Mouse (Mus musculus) hematopoietic stem cell, adult 5-6 weeks (primary cell): ENCODE data around the gene Olfr1022. TPM values are rescaled to one million over a fixed set of nuclear protein-coding genes. Genes with fewer than 3 reads are reported as not detected.

Source experiments
- ATAC-seq, 2 experiments: fragments of 125-278 bp in 1 of 2; replicated peaks in 1 of 2; 2 replicates each; pipeline ENCODE4 v1.8.0; 2016 to 2017; ENCODE audit warnings: inconsistent platforms in 2 of 2, mild to moderate bottlenecking in 2 of 2, moderate number of reproducible peaks in 2 of 2, low read depth in 1 of 2, moderate TSS enrichment in 1 of 2; ENCODE audit not compliant: low FRiP score in 2 of 2, poor library complexity in 2 of 2, severe bottlenecking in 2 of 2, insufficient read depth in 1 of 2, low TSS enrichment in 1 of 2
- total RNA-seq: library from RNA; stranded (forward); fragments of 172-1452, 232-1000 nt; gene quantifications from 2 replicates; pipeline ENCODE4 v1.2.3, GENCODE M21; 2017

Olfr1022 gene
- not detected in 2 replicates for total RNA-seq

DNA sequence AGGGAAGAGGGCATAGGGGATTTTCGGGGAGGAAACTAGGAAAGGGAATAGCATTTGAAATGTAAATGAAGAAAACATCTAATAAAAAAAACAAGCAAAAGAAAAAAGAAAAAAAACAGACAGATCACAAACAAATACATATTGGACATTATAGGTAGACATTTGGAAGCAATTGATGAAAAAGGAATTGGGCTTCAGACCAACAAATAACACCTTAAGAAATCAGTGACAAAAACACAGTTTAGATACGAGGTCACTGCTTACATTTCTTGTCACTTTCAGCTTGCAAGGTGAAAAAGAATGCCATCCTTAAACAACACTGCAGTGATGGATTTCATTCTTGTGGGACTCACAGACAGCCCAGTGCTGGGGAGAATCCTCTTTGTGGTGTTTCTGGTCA, at the start of gene Olfr1022:
Gene Olfr1022, plus strand, starts transcription at position 301 of the 400 bp plus-strand sequence.
- ATAC-seq, result no peak

DNA sequence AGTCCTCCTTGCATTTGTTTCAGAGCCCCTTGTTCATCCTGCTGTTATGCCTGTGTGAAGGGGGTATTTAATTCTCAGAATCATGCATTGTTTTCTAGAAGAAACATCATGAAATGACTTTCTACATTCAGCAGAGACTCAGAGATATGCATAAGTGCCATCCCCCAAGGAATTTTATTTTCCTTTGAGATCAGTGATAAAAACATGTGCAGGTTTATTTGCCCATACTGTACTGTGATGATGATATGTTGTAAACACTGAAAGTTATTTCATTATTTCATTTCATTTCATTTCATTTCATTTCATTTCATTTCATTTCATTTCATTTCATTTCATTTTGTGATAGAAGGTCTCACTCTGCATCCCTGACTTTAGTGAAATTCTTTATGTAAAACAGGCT, 23.0 kb upstream of the Olfr1022 start, which contains the start of gene Olfr1019:
Gene Olfr1019, minus strand, starts transcription at position 101 of the 400 bp plus-strand sequence.
- ATAC-seq, result no peak

DNA sequence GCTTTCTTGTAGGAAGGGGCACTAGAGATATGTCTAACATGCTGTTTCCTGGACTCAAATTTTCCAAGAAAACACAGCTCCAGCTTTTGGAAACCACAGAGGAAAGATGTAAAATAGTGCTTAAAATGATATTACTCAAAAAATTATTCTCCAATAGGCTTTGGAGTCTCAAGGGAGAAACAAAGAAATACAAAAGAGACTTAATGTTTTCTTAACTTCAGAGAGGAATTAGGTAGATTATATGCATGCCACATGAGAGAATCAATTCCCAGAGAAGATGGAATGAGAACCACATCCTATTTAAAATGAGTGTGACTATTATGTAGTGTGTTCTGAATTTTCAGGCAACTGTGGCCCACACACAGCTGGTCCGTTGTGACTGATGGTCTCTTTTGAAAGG, 21.7 kb upstream of the Olfr1022 start, which contains the start of gene Olfr1020:
Gene Olfr1020, plus strand, starts transcription at position 301 of the 400 bp plus-strand sequence.
- no peak for ATAC-seq

DNA sequence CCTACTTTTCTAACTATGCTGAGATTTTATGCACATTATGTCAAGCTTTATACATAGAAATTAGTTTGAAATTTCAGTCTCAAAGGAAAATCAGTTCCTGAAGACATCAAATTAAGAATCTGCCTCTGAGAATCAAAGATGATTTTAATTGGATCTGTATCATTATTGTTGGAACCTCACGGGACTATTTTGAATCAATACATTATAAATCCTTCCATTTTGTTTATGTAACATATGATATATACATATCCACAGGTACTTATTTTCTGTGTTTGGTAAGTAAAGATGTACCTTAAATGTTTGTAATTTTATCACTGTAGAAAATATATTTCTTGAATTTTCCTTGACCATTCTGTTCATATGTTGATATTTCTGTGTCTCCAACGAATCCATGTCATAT, 16.9 kb downstream of the Olfr1022 start, which contains the start of gene Olfr1023:
Gene Olfr1023, plus strand, starts transcription at position 301 of the 400 bp plus-strand sequence.
- ATAC-seq, result no peak

DNA sequence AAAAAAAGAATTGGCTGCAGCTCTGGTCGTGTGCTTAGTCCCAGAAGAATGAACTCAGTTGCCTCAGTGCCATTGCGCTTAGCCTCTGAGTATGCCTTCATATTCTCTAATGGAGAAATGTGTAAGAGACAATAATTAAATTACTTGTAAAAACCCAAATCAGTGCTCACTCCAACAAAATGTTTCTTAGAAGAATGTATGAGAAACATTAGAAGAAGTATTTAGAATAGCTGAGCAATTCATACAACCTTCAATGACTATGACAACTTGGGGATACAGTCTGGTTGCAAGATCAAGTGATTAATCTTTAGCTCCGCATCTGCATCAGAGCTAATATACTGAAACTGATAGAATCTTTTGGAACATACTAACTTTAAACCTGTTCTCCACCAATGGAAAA, 36.6 kb downstream of the Olfr1022 start, which contains the start of gene Olfr1024:
Gene Olfr1024, minus strand, starts transcription at position 101 of the 400 bp plus-strand sequence.
- ATAC-seq, result no peak

DNA sequence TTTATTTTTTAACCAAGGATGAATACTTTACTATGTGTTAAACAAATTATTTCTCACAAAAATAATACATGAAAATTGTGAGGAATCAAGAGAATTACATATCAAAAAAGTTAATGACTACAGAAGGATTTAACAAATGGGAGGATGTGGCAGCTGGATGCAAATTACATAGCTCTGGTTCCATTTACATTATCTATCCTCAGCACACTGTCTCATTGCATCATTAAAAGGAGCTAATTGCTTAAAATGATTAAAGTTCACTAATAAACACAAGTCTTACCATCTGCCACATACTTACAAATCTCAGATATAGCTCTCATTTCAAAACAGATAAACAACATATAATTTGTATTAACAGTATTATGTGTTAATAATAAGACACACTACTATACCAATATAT, 44.8 kb downstream of the Olfr1022 start:
- no peak for ATAC-seq

DNA sequence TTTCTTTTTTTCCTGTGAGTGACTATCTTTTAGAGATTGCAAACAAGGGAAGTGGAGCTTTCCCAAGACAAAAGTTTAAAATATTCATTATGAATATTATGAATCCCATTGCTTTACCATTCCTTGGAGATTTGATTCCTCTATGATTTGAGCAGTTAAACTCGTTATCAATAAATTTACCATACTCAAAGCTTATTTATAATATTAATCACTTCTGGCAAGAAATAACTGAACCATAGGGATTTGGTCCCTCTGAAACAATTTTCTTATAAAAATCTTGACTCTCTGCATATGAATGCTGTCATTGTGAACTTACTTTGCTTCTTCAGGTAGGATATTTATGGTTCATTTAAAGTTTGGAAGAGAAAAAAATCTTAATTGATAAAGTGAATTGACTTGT, 46.5 kb downstream of the Olfr1022 start, which contains the start of gene Olfr1025-ps1:
Gene Olfr1025-ps1, plus strand, starts transcription at position 301 of the 400 bp plus-strand sequence.
- ATAC-seq, result no peak

Other genes with a start within 250 kb of the Olfr1022 start
- not detected in 2 replicates for gene Olfr1002, start 217.9 kb upstream of the Olfr1022 start, total RNA-seq
- gene Olfr154, start 204.1 kb upstream of the Olfr1022 start, total RNA-seq, result not detected in 2 replicates
- gene Olfr1006, start 189.8 kb upstream of the Olfr1022 start, total RNA-seq, result not detected in 2 replicates
- not detected in 2 replicates for gene Olfr1008, start 179.2 kb upstream of the Olfr1022 start, total RNA-seq
- gene Olfr1009, start 153.2 kb upstream of the Olfr1022 start, total RNA-seq, result not detected in 2 replicates
- not detected in 2 replicates for gene Olfr1012, start 105.8 kb upstream of the Olfr1022 start, total RNA-seq
- gene Olfr1013, start 101.5 kb upstream of the Olfr1022 start, total RNA-seq, result not detected in 2 replicates
- not detected in 2 replicates for gene Olfr1014, start 95.9 kb upstream of the Olfr1022 start, total RNA-seq
- not detected in 2 replicates for gene Olfr1015, start 86.6 kb upstream of the Olfr1022 start, total RNA-seq
- gene Olfr1016, start 66.0 kb upstream of the Olfr1022 start, total RNA-seq, result not detected in 2 replicates
- not detected in 2 replicates for gene Olfr1018, start 50.1 kb upstream of the Olfr1022 start, total RNA-seq
- gene Olfr1019, start 23.1 kb upstream of the Olfr1022 start, total RNA-seq, result not detected in 2 replicates
- gene Olfr1020, start 21.6 kb upstream of the Olfr1022 start, total RNA-seq, result not detected in 2 replicates
- gene Olfr1023, start 17.0 kb downstream of the Olfr1022 start, total RNA-seq, result not detected in 2 replicates
- gene Olfr1024, start 36.5 kb downstream of the Olfr1022 start, total RNA-seq, result not detected in 2 replicates
- not detected in 2 replicates for gene Olfr1025-ps1, start 46.6 kb downstream of the Olfr1022 start, total RNA-seq
- not detected in 2 replicates for gene Olfr1026, start 53.0 kb downstream of the Olfr1022 start, total RNA-seq
- not detected in 2 replicates for gene Olfr1028, start 81.8 kb downstream of the Olfr1022 start, total RNA-seq
- not detected in 2 replicates for gene Olfr1029, start 105.3 kb downstream of the Olfr1022 start, total RNA-seq
- not detected in 2 replicates for gene Olfr1030, start 110.7 kb downstream of the Olfr1022 start, total RNA-seq
- not detected in 2 replicates for gene Olfr1031, start 121.7 kb downstream of the Olfr1022 start, total RNA-seq
- gene Olfr1032, start 136.9 kb downstream of the Olfr1022 start, total RNA-seq, result not detected in 2 replicates
- gene Olfr1033, start 152.0 kb downstream of the Olfr1022 start, total RNA-seq, result not detected in 2 replicates
- gene Olfr1034, start 177.3 kb downstream of the Olfr1022 start, total RNA-seq, result 0.06 TPM in 1 of 2 replicates, not detected in the other
- gene Olfr1036, start 205.4 kb downstream of the Olfr1022 start, total RNA-seq, result not detected in 2 replicates
- gene Olfr1037, start 218.8 kb downstream of the Olfr1022 start, total RNA-seq, result not detected in 2 replicates